In the genomic region with DNA sequence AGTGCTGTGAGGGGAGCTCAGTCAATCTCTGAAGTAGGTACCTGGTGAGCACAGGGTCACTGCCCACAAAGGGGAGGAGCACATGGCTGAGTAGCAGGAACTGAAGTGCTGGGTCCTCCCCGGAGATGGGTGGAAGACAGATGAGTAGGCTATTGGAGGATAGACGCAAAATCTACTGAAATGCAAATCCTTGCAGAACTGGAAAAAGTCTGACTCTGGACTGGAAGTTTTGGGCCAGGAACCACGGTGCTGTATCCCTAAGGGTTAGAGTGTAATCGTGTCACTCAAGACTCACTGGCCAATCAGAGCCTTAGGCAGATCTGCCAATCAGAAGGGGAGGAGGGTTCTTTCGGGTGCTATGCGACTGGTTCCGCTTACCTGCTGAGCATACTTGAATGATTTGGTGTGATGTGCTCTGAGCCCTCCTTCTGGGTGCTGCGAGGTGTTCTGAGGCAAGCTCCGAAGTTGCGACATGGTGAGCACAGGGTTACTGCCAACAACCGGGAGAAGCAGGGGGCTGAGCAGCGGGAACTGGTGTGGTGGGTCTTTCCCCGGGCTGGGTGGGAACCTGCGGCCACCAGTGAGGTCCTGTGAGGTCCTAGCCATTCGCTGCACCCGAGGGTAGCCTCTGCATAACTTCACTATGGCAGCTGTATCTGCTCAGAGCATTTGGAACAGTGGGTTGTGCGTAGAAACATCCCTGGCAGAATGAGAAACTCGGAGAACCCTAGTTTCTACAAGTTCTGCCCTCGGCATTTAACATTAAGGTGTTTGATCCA, we compare ENCODE assay signal across 8 mouse cellular contexts.
DNase-seq lines count a peak whose midpoint lies in the region; ATAC-seq and TF ChIP-seq lines count a peak whose summit lies in the region.

No protein-coding gene starts in this region.

- H3K9ac ChIP-seq in ES-E14 (ENCODE audit: insufficient read depth, low read depth, low read length, poor library complexity, severe bottlenecking) = peak overlapping the region; percentile 54; the same call in 1 of the 2 replicates
- peak overlapping the region; percentile 58 for H3K9ac ChIP-seq in forebrain, embryonic 13.5 days
- H3K9ac ChIP-seq in hindbrain, embryonic 12.5 days = peak overlapping the region; percentile 59
- peak overlapping the region; percentile 33 for H3K9ac ChIP-seq in lung, embryonic 15.5 days

- H3K36me3 ChIP-seq in ES-E14 (ENCODE audit: control insufficient read depth, insufficient read depth, low read length, poor library complexity, severe bottlenecking) = no peaks in the 10 kb centered on the region
- H3K36me3 ChIP-seq in forebrain, embryonic 13.5 days (ENCODE audit: poor library complexity, severe bottlenecking) = no peaks in the 10 kb centered on the region
- no peaks in the 10 kb centered on the region for H3K36me3 ChIP-seq in hindbrain, embryonic 12.5 days
- no peaks in the 10 kb centered on the region for H3K36me3 ChIP-seq in lung, embryonic 15.5 days

- DNase-seq in ES-E14 (ENCODE audit: low read depth, low spot score) = peak; percentile 88
- DNase-seq in cerebellum, adult 11-12 months = peak; percentile 66
- peak; percentile 77 for DNase-seq in layer of hippocampus, adult 9-11 months
- peak; percentile 40 for DNase-seq in ovary, adult 18-20 months (ENCODE audit: low spot score)
- peak; percentile 20 for DNase-seq in thymus, postnatal 14 days

- 2% methylated on average over 19 of the region's 19 CpGs for WGBS in forebrain, embryonic 13.5 days
- WGBS in hindbrain, embryonic 12.5 days = 3% methylated on average over 19 of the region's 19 CpGs
- WGBS in lung, embryonic 15.5 days = 2% methylated on average over 19 of the region's 19 CpGs

- peak; percentile 99 for ATAC-seq in forebrain, embryonic 13.5 days
- peak; percentile 99 for ATAC-seq in hindbrain, embryonic 12.5 days (ENCODE audit: low FRiP score)
- ATAC-seq in lung, embryonic 15.5 days (ENCODE audit: borderline replicate concordance, extremely low read depth, low FRiP score, low TSS enrichment) = peak; percentile 98

- no peak overlapping the region for H3K27ac ChIP-seq in ES-E14 (ENCODE audit: insufficient read depth, low read depth, low read length, poor library complexity, severe bottlenecking)
- H3K27ac ChIP-seq in forebrain, embryonic 13.5 days = no peak overlapping the region
- H3K27ac ChIP-seq in hindbrain, embryonic 12.5 days = no peak overlapping the region
- no peak overlapping the region for H3K27ac ChIP-seq in lung, embryonic 15.5 days

- no peaks in the 10 kb centered on the region for H3K9me3 ChIP-seq in ES-E14 (ENCODE audit: control insufficient read depth, insufficient read depth, low read depth, low read length)
- H3K9me3 ChIP-seq in forebrain, embryonic 13.5 days (replicated peaks) = no peaks in the 10 kb centered on the region
- no peaks in the 10 kb centered on the region for H3K9me3 ChIP-seq in hindbrain, embryonic 12.5 days (replicated peaks)
- H3K9me3 ChIP-seq in lung, embryonic 15.5 days = no peaks in the 10 kb centered on the region

- in situ Hi-C loops in ES-E14 (cut with MboI; ENCODE audit: low sequenced_read_pairs in 2 of 2, unreplicated experiment in 2 of 2) = no loop called here

- H3K4me1 ChIP-seq in ES-E14 (ENCODE audit: control insufficient read depth in 2 of 2, insufficient read depth in 2 of 2, low read length in 2 of 2, poor library complexity in 1 of 2) = no peaks in the 10 kb centered on the region
- peaks cover 11% of the 10 kb centered on the region for H3K4me1 ChIP-seq in forebrain, embryonic 13.5 days
- H3K4me1 ChIP-seq in hindbrain, embryonic 12.5 days = peaks cover 8% of the 10 kb centered on the region
- H3K4me1 ChIP-seq in lung, embryonic 15.5 days = 0 out of 2 replicates have a peak, but pooled peaks cover 3% of the 10 kb centered on the region

- H3K4me3 ChIP-seq in ES-E14 (ENCODE audit: insufficient read depth in 1 of 2, low read depth in 1 of 2, low read length in 2 of 2, poor library complexity in 1 of 2, severe bottlenecking in 1 of 2) = peak overlapping the region; percentile 69 to 78
- peak overlapping the region; percentile 54 for H3K4me3 ChIP-seq in forebrain, embryonic 13.5 days
- peak overlapping the region; percentile 57 for H3K4me3 ChIP-seq in hindbrain, embryonic 12.5 days
- peak overlapping the region; percentile 50 for H3K4me3 ChIP-seq in lung, embryonic 15.5 days

- H3K27me3 ChIP-seq in forebrain, embryonic 13.5 days = no peaks in the 10 kb centered on the region
- no peaks in the 10 kb centered on the region for H3K27me3 ChIP-seq in hindbrain, embryonic 12.5 days
- H3K27me3 ChIP-seq in lung, embryonic 15.5 days = no peaks in the 10 kb centered on the region

- peak overlapping the region; percentile 78 for H3K4me2 ChIP-seq in forebrain, embryonic 13.5 days
- H3K4me2 ChIP-seq in hindbrain, embryonic 12.5 days (replicated peaks) = peak overlapping the region; percentile 82
- peak overlapping the region; percentile 71 for H3K4me2 ChIP-seq in lung, embryonic 15.5 days

TF ChIP-seq in ES-E14, 5 proteins besides CTCF, POLR2A, EP300 and RAD21:
- TF ChIP-seq ZNF384 (IDR thresholded peaks at IDR 0.05; ENCODE audit: low read depth, low read length) (no peak), ZC3H11A (IDR thresholded peaks at IDR 0.05; ENCODE audit: borderline replicate concordance, low read depth, low read length) (no peak), CHD2 (IDR thresholded peaks at IDR 0.05; ENCODE audit: low read depth, low read length) (peak; percentile 88), MAFK (IDR thresholded peaks at IDR 0.05; ENCODE audit: insufficient read depth, low read depth, low read length) (no peak)
TF ChIP-seq in ES-E14: peak in this region for 1.

Comparison
In these comparisons a context has a peak if more than half of its experiments do, and no peak if none do; other contexts are left out.
1. DNase-seq: peak in every context shown above with its lines; median percentile 88 in ES-E14; 77 in layer of hippocampus, adult 9-11 months; 66 in cerebellum, adult 11-12 months; 40 in ovary, adult 18-20 months; 20 in thymus, postnatal 14 days.